Mouse (Mus musculus): Measurements from ENCODE around the gene Hnrnpll. TPM values are rescaled to one million over a fixed set of nuclear protein-coding genes. Genes with fewer than 3 reads are reported as not detected.

The Hnrnpll gene
- polyA plus RNA-seq, 1 experiment from 2014 or later = 34.8 TPM

DNA sequence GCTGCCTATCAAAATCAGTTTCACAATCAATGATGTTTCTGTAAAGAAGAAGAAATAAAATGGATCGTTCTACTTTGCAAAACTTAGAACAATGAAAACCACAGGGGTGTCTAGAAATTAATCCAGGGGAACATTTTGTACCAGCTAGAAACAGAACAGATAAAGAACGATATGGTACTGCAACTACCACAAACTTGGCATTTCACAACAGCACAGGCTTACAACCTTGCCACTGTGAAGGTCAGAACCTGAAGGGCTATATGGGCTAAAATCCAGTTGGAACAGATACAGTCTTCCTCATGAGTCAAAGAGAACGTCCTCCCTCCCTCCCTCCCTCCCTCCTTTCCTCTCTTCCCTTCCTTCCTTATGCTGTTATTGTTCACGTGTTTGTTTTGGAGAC lies 28.4 kb upstream of the Hnrnpll start:
- Histone ChIP-seq H3K27me3 (replicated peaks; ENCODE audit: control insufficient read depth, insufficient read depth, low read length) (no peaks in the 10 kb centered on the region), H3K27ac (ENCODE audit: low read length) (no peak overlapping the region), H3K9ac (ENCODE audit: low read depth, low read length) (no peak overlapping the region), H3K4me3 (ENCODE audit: low read length) (no peak overlapping the region), H3K36me3 (ENCODE audit: control insufficient read depth, insufficient read depth, low read length) (no peaks in the 10 kb centered on the region), H3K4me2 (ENCODE audit: low read depth, low read length) (no peak overlapping the region), H3K9me3 (ENCODE audit: control insufficient read depth, low read length) (no peaks in the 10 kb centered on the region), H3K4me1 (ENCODE audit: control insufficient read depth, insufficient read depth, low read length) (no peaks in the 10 kb centered on the region; the same call in 1 of the 2 replicates)
- ATAC-seq = no peak
- WGBS = 74% methylated on average over 4 of the region's 4 CpGs

DNA sequence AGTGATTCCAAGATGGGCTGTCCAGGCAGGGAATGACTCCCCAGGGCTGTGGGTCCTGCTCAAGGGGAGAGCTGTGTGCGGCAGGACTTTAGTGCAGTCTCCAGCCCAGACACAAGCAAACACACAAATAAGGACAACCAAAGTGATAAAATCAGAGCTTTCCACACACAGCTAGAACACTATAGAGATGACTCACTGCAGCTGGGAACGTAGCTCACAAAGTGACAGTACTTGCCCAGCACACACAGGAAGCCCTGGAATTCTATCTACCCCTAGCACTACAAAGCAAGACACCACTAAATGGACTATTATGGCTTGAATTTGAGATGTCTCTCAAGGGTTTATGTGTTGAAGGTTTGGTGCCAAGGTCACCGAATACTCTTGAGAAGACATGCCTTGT lies 26.0 kb upstream of the Hnrnpll start:
- no peak overlapping the region for H3K4me3 ChIP-seq (ENCODE audit: low read length)
- no peak overlapping the region for H3K4me2 ChIP-seq (ENCODE audit: low read depth, low read length)
- WGBS = 90% methylated on average over 3 of the region's 3 CpGs
- H3K4me1 ChIP-seq (ENCODE audit: control insufficient read depth, insufficient read depth, low read length) = no peaks in the 10 kb centered on the region
- H3K27ac ChIP-seq (ENCODE audit: low read length) = no peak overlapping the region
- no peak for ATAC-seq
- no peaks in the 10 kb centered on the region for H3K36me3 ChIP-seq (ENCODE audit: control insufficient read depth, insufficient read depth, low read length)
- H3K9me3 ChIP-seq (ENCODE audit: control insufficient read depth, low read length) = no peaks in the 10 kb centered on the region
- no peak overlapping the region for H3K9ac ChIP-seq (ENCODE audit: low read depth, low read length)
- no peaks in the 10 kb centered on the region for H3K27me3 ChIP-seq (replicated peaks; ENCODE audit: control insufficient read depth, insufficient read depth, low read length)

DNA sequence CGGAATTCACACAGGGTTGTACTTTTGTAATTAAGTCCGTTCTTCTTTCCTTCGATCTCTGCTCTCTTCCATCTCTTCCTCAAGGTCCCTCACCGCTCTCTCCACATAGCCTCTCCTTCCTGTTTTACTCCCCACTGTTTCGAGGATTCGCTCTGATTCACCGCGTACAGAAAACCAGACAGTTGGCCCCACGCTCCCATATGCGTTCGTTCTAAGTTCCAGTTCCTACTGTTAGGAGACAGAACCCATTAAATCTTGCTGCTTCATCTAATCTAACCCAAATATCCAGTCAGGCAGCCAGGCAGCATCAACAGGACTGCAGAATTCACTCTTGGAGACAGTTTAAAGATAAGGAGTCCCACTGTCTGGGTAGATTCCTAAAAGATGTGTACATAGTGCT lies 24.5 kb upstream of the Hnrnpll start:
- Histone ChIP-seq H3K9me3 (ENCODE audit: control insufficient read depth, low read length) (no peaks in the 10 kb centered on the region), H3K4me1 (ENCODE audit: control insufficient read depth, insufficient read depth, low read length) (no peaks in the 10 kb centered on the region), H3K36me3 (ENCODE audit: control insufficient read depth, insufficient read depth, low read length) (no peaks in the 10 kb centered on the region), H3K4me2 (ENCODE audit: low read depth, low read length) (no peak overlapping the region), H3K27me3 (replicated peaks; ENCODE audit: control insufficient read depth, insufficient read depth, low read length) (no peaks in the 10 kb centered on the region), H3K4me3 (ENCODE audit: low read length) (no peak overlapping the region), H3K9ac (ENCODE audit: low read depth, low read length) (no peak overlapping the region), H3K27ac (ENCODE audit: low read length) (no peak overlapping the region)
- WGBS = 82% methylated on average over 11 of the region's 11 CpGs
- no peak for ATAC-seq

DNA sequence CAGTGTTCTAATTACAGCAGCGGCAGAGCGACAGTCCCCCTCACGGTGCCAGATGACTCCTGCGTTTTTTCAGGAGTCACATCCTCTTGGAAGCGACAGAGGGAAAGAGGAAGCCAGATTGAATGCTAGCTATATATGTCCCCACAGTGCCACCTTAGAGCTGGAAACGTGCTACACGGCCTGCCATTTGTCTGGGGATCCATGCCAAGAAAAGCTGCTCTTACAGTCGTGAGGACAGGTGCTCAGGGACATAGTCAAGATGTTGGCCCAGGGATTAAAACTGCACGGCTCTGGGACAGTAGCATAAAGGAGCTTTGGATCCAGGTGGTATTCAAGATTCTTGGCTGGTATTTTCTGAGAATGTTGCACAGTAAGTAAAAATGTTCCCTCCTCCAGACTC lies 22.3 kb upstream of the Hnrnpll start:
- ATAC-seq = no peak
- H3K4me2 ChIP-seq (ENCODE audit: low read depth, low read length) = no peak overlapping the region

DNA sequence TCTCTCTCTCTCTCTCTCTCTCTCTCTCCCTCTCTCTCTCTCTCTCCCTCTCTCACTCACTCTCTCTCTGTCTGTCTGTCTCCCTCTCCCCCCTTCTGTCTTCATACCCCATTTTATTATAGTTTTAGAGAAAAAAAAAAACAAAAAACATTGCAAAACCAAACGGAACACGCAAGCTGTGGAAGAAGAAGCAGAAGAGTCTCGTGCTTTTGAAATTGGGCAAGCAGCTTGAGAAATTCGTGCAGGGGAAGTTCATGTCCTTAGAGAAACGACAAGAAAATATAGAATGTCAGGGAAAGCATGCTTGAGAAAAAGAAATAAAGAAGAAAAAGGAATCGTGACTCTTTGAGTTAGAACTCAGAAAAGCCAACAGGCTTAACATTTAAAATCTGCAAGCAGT lies 21.1 kb upstream of the Hnrnpll start:
- no peak overlapping the region for H3K4me3 ChIP-seq (ENCODE audit: low read length)
- H3K27ac ChIP-seq (ENCODE audit: low read length) = no peak overlapping the region
- 70% methylated on average over 6 of the region's 6 CpGs for WGBS
- no peaks in the 10 kb centered on the region for H3K9me3 ChIP-seq (ENCODE audit: control insufficient read depth, low read length)
- H3K27me3 ChIP-seq (replicated peaks; ENCODE audit: control insufficient read depth, insufficient read depth, low read length) = no peaks in the 10 kb centered on the region
- no peak overlapping the region for H3K9ac ChIP-seq (ENCODE audit: low read depth, low read length)
- no peak overlapping the region for H3K4me2 ChIP-seq (ENCODE audit: low read depth, low read length)
- H3K36me3 ChIP-seq (ENCODE audit: control insufficient read depth, insufficient read depth, low read length) = no peaks in the 10 kb centered on the region
- no peak for ATAC-seq
- H3K4me1 ChIP-seq (ENCODE audit: control insufficient read depth, insufficient read depth, low read length) = no peaks in the 10 kb centered on the region

More for the DNA sequence above, 22.3 kb upstream of the Hnrnpll start:
- no peaks in the 10 kb centered on the region for H3K4me1 ChIP-seq (ENCODE audit: control insufficient read depth, insufficient read depth, low read length)
- H3K4me3 ChIP-seq (ENCODE audit: low read length) = no peak overlapping the region
- no peak overlapping the region for H3K9ac ChIP-seq (ENCODE audit: low read depth, low read length)
- 68% methylated on average over 9 of the region's 9 CpGs for WGBS
- H3K36me3 ChIP-seq (ENCODE audit: control insufficient read depth, insufficient read depth, low read length) = no peaks in the 10 kb centered on the region
- H3K9me3 ChIP-seq (ENCODE audit: control insufficient read depth, low read length) = no peaks in the 10 kb centered on the region
- no peak overlapping the region for H3K27ac ChIP-seq (ENCODE audit: low read length)
- no peaks in the 10 kb centered on the region for H3K27me3 ChIP-seq (replicated peaks; ENCODE audit: control insufficient read depth, insufficient read depth, low read length)

DNA sequence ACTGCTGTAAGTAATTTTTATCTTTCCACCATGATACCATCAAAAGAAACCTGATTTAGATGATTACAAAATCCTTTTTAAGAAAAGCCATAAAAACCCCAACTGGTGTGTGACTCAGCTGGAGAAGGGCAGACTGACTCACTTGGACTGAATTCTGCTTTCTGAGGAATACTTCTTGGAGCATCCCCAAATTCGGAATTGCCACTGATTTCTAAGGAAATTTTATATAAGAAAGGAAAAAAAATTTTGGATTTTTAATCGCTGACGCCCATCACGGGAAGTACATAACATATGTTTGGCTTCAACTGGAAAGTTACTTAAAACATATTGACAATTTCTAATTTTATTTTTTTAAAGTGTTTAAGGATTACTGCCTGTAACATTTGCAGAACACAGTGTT lies 16.6 kb upstream of the Hnrnpll start:
- no peak overlapping the region for H3K4me3 ChIP-seq (ENCODE audit: low read length)
- H3K27ac ChIP-seq (ENCODE audit: low read length) = no peak overlapping the region
- ATAC-seq = no peak
- no peaks in the 10 kb centered on the region for H3K36me3 ChIP-seq (ENCODE audit: control insufficient read depth, insufficient read depth, low read length)
- 93% methylated on average over 4 of the region's 4 CpGs for WGBS
- H3K4me2 ChIP-seq (ENCODE audit: low read depth, low read length) = no peak overlapping the region
- H3K9me3 ChIP-seq (ENCODE audit: control insufficient read depth, low read length) = no peaks in the 10 kb centered on the region
- H3K4me1 ChIP-seq (ENCODE audit: control insufficient read depth, insufficient read depth, low read length) = no peaks in the 10 kb centered on the region
- no peaks in the 10 kb centered on the region for H3K27me3 ChIP-seq (replicated peaks; ENCODE audit: control insufficient read depth, insufficient read depth, low read length)
- H3K9ac ChIP-seq (ENCODE audit: low read depth, low read length) = no peak overlapping the region

DNA sequence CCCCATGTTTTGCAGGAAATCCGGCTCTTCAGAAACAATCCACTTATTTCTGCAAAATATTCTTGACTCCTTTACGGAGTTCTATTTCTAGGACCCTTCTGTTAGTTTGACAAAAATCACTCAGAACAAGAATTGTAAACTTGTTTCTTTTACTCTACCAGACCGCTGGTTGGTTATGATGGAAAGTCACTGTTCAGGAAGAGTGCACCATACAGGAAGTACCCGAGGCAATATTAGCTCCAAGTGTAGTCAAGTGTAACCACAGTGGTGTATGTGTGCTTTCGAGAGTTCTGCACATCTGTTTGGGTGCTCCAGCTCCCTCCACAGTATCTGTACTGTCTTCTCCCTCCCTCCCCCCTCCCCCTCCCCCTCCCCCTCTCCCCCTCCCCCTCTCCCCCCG lies 5.1 kb upstream of the Hnrnpll start:
- no peaks in the 10 kb centered on the region for H3K27me3 ChIP-seq (replicated peaks; ENCODE audit: control insufficient read depth, insufficient read depth, low read length)
- no peaks in the 10 kb centered on the region for H3K9me3 ChIP-seq (ENCODE audit: control insufficient read depth, low read length)
- H3K27ac ChIP-seq (ENCODE audit: low read length) = no peak overlapping the region
- H3K36me3 ChIP-seq (ENCODE audit: control insufficient read depth, insufficient read depth, low read length) = no peaks in the 10 kb centered on the region
- no peak for ATAC-seq
- 84% methylated on average over 5 of the region's 6 CpGs for WGBS
- no peak overlapping the region for H3K4me3 ChIP-seq (ENCODE audit: low read length)
- H3K9ac ChIP-seq (ENCODE audit: low read depth, low read length) = no peak overlapping the region
- no peaks in the 10 kb centered on the region; the same call in 1 of the 2 replicates for H3K4me1 ChIP-seq (ENCODE audit: control insufficient read depth, insufficient read depth, low read length)
- no peak overlapping the region for H3K4me2 ChIP-seq (ENCODE audit: low read depth, low read length)

DNA sequence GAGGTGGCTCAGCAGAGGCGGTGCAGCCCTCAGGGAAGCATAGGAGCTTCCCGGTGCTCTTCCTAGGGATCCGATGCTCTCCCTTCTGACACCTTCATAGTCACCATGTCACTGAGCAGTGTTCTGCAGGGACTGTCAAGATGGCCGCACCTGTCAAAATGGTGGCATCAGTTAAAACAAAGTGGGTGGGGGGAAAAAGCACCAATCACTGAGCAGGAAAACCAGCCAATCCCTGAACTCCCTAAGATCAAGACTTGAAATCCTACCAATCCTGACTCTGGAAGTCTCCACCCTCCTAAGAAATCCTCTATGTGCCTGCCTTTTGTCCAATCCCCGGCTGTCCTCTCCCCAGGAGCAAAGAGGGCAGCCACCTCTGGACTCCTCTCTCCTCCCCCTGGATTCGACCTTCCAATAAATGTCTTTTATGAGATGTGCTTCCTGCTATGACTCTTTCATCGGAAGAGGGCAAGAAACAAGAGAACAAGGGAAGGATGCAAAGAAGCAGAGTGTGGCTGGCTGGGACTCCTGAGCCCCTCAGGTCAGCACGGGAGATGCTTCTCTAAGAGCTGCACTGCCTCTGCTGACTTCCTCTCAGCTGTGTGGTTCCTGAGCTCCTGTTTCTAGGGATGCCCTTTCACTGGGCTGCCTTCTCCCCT lies 1.8 kb upstream of the Hnrnpll start:
- Histone ChIP-seq H3K4me2 (ENCODE audit: low read depth, low read length) (no peak overlapping the region), H3K9ac (ENCODE audit: low read depth, low read length) (no peak overlapping the region), H3K4me1 (ENCODE audit: control insufficient read depth, insufficient read depth, low read length) (peaks cover 6% of the 10 kb centered on the region), H3K27ac (ENCODE audit: low read length) (no peak overlapping the region), H3K27me3 (replicated peaks; ENCODE audit: control insufficient read depth, insufficient read depth, low read length) (no peaks in the 10 kb centered on the region), H3K36me3 (ENCODE audit: control insufficient read depth, insufficient read depth, low read length) (no peaks in the 10 kb centered on the region), H3K9me3 (ENCODE audit: control insufficient read depth, low read length) (no peaks in the 10 kb centered on the region), H3K4me3 (ENCODE audit: low read length) (no peak overlapping the region)
- ATAC-seq = no peak
- 82% methylated on average over 8 of the region's 8 CpGs for WGBS

DNA sequence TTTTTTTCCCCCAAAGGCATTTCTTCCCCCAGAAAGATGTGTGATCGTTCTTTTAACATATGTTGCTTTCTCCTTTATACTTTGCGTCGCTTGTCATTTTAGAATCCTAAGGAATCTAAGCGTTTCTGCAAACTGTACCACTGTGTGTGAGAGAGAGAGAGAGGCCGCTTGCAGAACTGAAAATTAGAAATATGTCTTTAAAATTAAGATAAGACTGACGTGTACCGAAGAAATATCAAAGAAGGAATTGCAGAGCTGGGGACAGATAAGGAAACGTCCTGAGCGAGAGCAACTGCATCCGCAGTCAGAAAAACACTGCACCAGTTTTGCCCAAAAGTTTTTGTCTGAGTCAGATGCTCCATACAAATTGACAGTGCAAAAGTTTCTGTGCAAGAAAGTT lies 1.3 kb upstream of the Hnrnpll start:
- WGBS = 81% methylated on average over 10 of the region's 10 CpGs

DNA sequence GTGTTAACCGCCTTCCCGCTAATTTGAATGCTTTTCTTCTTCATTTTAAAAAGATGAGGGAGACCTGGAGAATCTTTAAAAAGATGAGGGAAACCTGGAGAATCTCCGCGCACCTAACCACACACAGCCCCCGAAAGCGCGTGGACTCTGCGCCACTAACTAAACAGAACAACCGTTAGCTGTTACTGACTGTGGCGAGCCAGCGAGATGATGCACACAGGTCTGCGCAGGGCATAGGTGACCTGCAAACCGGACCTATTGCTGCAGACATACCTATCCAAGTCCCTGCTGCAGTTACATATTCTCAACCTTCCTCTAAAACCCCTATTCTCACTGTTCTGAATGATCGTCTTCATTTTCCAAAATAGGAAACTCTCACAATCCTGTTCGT lies 481 bp upstream of the Hnrnpll start:
- WGBS = 1% methylated on average over 15 of the region's 15 CpGs

More for the DNA sequence above, 1.3 kb upstream of the Hnrnpll start:
- H3K4me2 ChIP-seq (ENCODE audit: low read depth, low read length) = no peak overlapping the region; the same call in 1 of the 2 replicates
- no peak overlapping the region for H3K4me3 ChIP-seq (ENCODE audit: low read length)
- H3K9me3 ChIP-seq (ENCODE audit: control insufficient read depth, low read length) = no peaks in the 10 kb centered on the region
- no peak overlapping the region for H3K27ac ChIP-seq (ENCODE audit: low read length)
- ATAC-seq = no peak
- H3K4me1 ChIP-seq (ENCODE audit: control insufficient read depth, insufficient read depth, low read length) = peaks cover 8% of the 10 kb centered on the region
- 0 out of 2 replicates have a peak overlapping the region, but pooled peaks have one; percentile 99 for H3K9ac ChIP-seq (ENCODE audit: low read depth, low read length)
- H3K27me3 ChIP-seq (replicated peaks; ENCODE audit: control insufficient read depth, insufficient read depth, low read length) = no peaks in the 10 kb centered on the region
- H3K36me3 ChIP-seq (ENCODE audit: control insufficient read depth, insufficient read depth, low read length) = no peaks in the 10 kb centered on the region

More for the DNA sequence above, 481 bp upstream of the Hnrnpll start:
- peak; percentile 47 for ATAC-seq
- Histone ChIP-seq H3K27me3 (replicated peaks; ENCODE audit: control insufficient read depth, insufficient read depth, low read length) (no peaks in the 10 kb centered on the region), H3K27ac (ENCODE audit: low read length) (peak overlapping the region; percentile 87), H3K36me3 (ENCODE audit: control insufficient read depth, insufficient read depth, low read length) (no peaks in the 10 kb centered on the region), H3K4me1 (ENCODE audit: control insufficient read depth, insufficient read depth, low read length) (peaks cover 11% of the 10 kb centered on the region), H3K4me3 (ENCODE audit: low read length) (peak overlapping the region; percentile 99), H3K9ac (ENCODE audit: low read depth, low read length) (peak overlapping the region; percentile 99), H3K4me2 (ENCODE audit: low read depth, low read length) (peak overlapping the region; percentile 81), H3K9me3 (ENCODE audit: control insufficient read depth, low read length) (no peaks in the 10 kb centered on the region)
